Mouse (Mus musculus) layer of hippocampus, adult 18-20 months (tissue): ENCODE data around the gene Qpctl. TPM values are rescaled to one million over a fixed set of nuclear protein-coding genes. Genes with fewer than 3 reads are reported as not detected.

ENCODE experiments used
- DNase-seq, 2 experiments: peaks; one replicate each; pipeline ENCODE4 v3.0.0; 2022; ENCODE audit warnings: low spot score in 2 of 2
- microRNA-seq, 2 experiments: library from miRNA; unstranded; fragments of <30 nt; microRNA quantifications; one replicate each; pipeline ENCODE4 v1.2.0; 2021
- total RNA-seq, 2 experiments: library from RNA; stranded (reverse); gene quantifications; 2 replicates each; pipeline ENCODE4 v1.2.3; 2021

Gene Qpctl
- total RNA-seq, 2 experiments from 2014 or later = 17.1 to 18.7 TPM

DNA sequence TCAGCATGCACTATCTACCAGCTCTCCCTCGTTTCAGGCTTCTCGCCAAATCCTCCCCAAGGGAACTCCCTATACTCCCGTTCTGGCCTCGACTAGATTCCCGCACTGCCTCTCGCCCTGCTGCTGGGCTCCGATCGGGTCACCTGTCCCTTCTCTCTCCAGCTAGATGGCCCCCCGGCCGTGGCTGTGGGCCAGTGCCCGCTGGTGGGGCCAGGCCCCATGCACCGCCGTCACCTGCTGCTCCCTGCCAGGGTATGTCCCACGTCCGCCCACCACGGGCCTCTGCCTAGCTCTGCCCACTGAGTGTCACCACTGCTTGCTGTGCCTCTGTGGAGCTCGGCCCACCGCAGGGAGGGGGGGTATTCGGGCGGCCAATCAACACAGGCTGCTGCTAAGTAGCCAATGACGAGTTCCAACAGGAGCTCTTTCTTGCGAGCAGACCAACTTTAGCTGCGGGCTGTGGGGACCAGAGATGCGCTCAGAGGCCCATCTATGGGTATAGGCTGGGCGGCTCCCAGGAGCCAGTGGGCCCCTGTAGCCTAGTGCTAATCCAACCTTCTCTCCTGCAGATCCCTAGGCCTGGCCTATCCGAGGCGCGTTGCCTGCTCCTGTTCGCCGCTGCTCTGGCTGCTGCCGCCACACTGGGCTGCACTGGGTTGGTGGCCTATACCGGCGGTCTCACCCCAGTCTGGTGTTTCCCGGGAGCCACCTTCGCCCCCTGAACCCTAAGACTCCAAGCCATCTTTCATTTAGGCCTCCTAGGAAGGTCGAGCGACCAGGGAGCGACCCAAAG lies 56.5 kb downstream of the Qpctl start:
- peak in 1 of 2 experiments; percentile 48 for DNase-seq

DNA sequence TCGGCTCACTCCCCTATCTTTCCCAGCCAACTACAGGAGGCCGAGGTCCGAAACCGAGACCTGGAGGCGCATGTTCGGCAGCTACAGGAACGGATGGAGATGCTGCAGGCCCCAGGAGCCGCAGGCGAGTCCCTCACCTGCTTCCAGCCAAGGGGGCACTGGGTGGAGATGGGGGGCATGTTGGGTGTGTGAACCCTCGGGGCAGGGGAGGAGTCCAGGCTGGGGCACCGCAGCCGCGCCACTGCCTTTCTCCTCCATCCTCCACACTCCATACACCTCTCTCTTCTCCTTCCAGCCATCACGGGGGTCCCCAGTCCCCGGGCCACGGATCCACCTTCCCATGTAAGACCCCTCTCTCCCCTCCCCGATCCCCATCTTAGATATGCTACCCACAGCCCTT lies 57.2 kb downstream of the Qpctl start:
- DNase-seq = no peak

Small RNAs within 50 kb of the gene (microRNA-seq; reads per million reads assigned to microRNA genes)
- gene Mir330 = 10,265 to 11,307 reads per million in 2 experiments

Other genes with a start within 250 kb of the Qpctl start
- 10 to 100 TPM; 10.4 to 10.9 TPM for gene Ccdc61, start 238.9 kb downstream of the Qpctl start, total RNA-seq
- 10 to 100 TPM; 76.3 to 79.4 TPM for gene Nova2, start 223.4 kb downstream of the Qpctl start, total RNA-seq
- gene Nanos2, start 161.9 kb downstream of the Qpctl start, total RNA-seq = under 1 TPM; 0.20 to 0.40 TPM
- gene Mypop, start 158.0 kb downstream of the Qpctl start, total RNA-seq = 10 to 100 TPM; 50.1 to 50.7 TPM
- gene Irf2bp1, start 145.2 kb downstream of the Qpctl start, total RNA-seq = 10 to 100 TPM; 53.8 to 57.2 TPM
- gene Foxa3, start 125.8 kb downstream of the Qpctl start, total RNA-seq = not detected
- 100 to 1,000 TPM; 118 to 123 TPM for gene Sympk, start 124.9 kb downstream of the Qpctl start, total RNA-seq
- not detected for gene Rsph6a, start 94.6 kb downstream of the Qpctl start, total RNA-seq
- gene Dmwd, start 73.1 kb downstream of the Qpctl start, total RNA-seq = 100 to 1,000 TPM; 142 to 148 TPM
- gene Dmpk, start 65.4 kb downstream of the Qpctl start, total RNA-seq = 10 to 100 TPM; 30.2 to 43.1 TPM
- 1 to 10 TPM; 2.0 to 2.6 TPM for gene Six5, start 54.7 kb downstream of the Qpctl start, total RNA-seq
- gene Gm4969, start 30.9 kb downstream of the Qpctl start, total RNA-seq = under 1 TPM in 1 of 2 experiments, not detected in 1; 0.27 TPM
- gene Fbxo46, start 29.4 kb downstream of the Qpctl start, total RNA-seq = 10 to 100 TPM; 15.0 to 15.4 TPM
- gene Snrpd2, start 431 bp upstream of the Qpctl start, total RNA-seq = 10 to 100 TPM; 79.7 to 82.8 TPM
- 1 to 10 TPM; 1.3 to 1.4 TPM for gene Gipr, start 16.8 kb upstream of the Qpctl start, total RNA-seq
- gene Eml2, start 27.1 kb upstream of the Qpctl start, total RNA-seq = 100 to 1,000 TPM; 160 to 178 TPM
- gene Gpr4, start 63.2 kb upstream of the Qpctl start, total RNA-seq = 1 to 10 TPM; 1.3 to 1.4 TPM
- 10 to 100 TPM; 41.3 to 42.6 TPM for gene Opa3, start 79.0 kb upstream of the Qpctl start, total RNA-seq
- gene Vasp, start 122.5 kb upstream of the Qpctl start, total RNA-seq = 10 to 100 TPM; 14.2 to 17.0 TPM
- gene Ppm1n, start 130.8 kb upstream of the Qpctl start, total RNA-seq = not detected
- 10 to 100 TPM; 92.8 to 95.6 TPM for gene Rtn2, start 133.3 kb upstream of the Qpctl start, total RNA-seq
- gene Fosb, start 160.8 kb upstream of the Qpctl start, total RNA-seq = 10 to 100 TPM; 20.4 to 26.6 TPM
- 10 to 100 TPM; 47.7 to 49.0 TPM for gene Ercc1, start 195.5 kb upstream of the Qpctl start, total RNA-seq
- 10 to 100 TPM; 19.9 to 21.0 TPM for gene Cd3eap, start 210.2 kb upstream of the Qpctl start, total RNA-seq
- gene Ppp1r13l, start 210.5 kb upstream of the Qpctl start, total RNA-seq = 1 to 10 TPM; 6.3 to 7.8 TPM
- 10 to 100 TPM; 37.5 to 38.3 TPM for gene Ercc2, start 232.7 kb upstream of the Qpctl start, total RNA-seq